Mouse (Mus musculus): Measurements from ENCODE around the gene Gpd1l. TPM values are rescaled to one million over a fixed set of nuclear protein-coding genes. Genes with fewer than 3 reads are reported as not detected.

Gpd1l gene
- polyA plus RNA-seq, 1 experiment, result 14.4 TPM

DNA sequence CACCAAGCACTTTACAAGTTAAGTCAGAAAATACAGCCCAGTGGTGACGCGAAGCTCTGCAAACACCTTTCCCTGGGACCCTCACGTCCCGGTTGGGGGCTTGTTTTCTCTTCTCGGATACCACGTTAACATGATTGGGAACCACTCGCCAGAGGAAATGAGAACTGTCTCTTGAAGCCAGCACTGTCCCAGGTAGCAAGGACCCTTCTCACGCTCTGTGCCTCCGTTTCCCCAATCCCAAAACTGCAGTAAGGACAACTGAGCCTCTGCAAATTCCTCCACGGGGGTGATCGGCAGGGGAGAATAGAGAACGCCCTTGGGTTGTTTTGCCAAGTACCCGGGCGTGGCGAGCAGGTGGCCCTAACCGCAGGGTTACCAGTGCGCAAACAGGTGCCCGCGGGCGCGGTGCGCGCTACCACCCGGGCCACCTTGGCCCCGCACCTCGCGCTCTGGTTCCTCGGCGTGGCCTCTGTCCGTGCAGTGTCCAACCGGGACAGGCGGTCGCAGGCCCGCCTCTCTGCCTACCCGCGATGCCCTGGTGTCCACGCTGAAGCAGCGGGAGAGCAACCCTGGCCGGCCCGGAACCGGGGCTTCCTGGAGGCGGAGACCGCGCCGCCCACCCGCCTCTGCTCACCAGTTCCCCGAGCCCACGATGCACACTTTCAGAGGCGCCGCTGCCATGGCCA is 607 bp downstream of the Gpd1l start:
- peak overlapping the region; percentile 54 for H3K9ac ChIP-seq (ENCODE audit: low read depth, poor library complexity, severe bottlenecking)
- peak overlapping the region; percentile 90 for H3K4me3 ChIP-seq (ENCODE audit: low read depth, low read length)
- H3K36me3 ChIP-seq (ENCODE audit: control insufficient read depth, insufficient read depth, low read length, poor library complexity, severe bottlenecking), result no peaks in the 10 kb centered on the region
- peaks cover 2% of the 10 kb centered on the region for H3K4me1 ChIP-seq (ENCODE audit: control insufficient read depth, insufficient read depth, low read length)
- H3K27ac ChIP-seq (ENCODE audit: insufficient read depth, low read length), result no peak overlapping the region
- H3K9me3 ChIP-seq (replicated peaks; ENCODE audit: control insufficient read depth, insufficient read depth, low read length, poor library complexity, severe bottlenecking), result no peaks in the 10 kb centered on the region
- H3K27me3 ChIP-seq (ENCODE audit: control insufficient read depth, insufficient read depth, low read length, poor library complexity, severe bottlenecking), result no peaks in the 10 kb centered on the region
- TF ChIP-seq CTCF (IDR thresholded peaks at IDR 0.05; ENCODE audit: low read depth, low read length), result no peak
- TF ChIP-seq EP300 (IDR thresholded peaks at IDR 0.05; ENCODE audit: insufficient read depth, low read depth, low read length), result no peak
- TF ChIP-seq POLR2A (IDR thresholded peaks at IDR 0.05; ENCODE audit: insufficient read depth, low read length), result no peak

DNA sequence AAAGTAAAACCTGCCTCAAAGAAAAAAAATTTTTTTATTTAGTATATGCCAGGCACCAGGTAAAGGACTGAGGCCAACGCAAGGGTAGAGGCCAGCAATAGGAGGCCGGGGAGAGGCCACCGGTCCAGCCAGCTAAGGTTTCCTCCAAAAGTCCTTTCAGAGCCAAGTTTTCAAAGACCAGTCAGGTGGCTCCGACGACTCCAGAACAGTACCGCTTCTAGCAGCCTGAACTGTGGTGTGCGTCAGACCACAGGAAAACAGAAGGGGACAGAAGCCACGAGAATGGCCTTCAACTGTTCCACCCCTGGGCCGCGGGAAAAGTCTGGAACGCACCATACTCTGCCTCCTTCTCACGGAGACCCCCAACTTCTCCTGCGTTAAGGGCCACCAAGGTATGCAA is 1.2 kb downstream of the Gpd1l start:
- Histone ChIP-seq H3K9me3 (replicated peaks; ENCODE audit: control insufficient read depth, insufficient read depth, low read length, poor library complexity, severe bottlenecking) (no peaks in the 10 kb centered on the region), H3K27ac (ENCODE audit: insufficient read depth, low read length) (no peak overlapping the region), H3K36me3 (ENCODE audit: control insufficient read depth, insufficient read depth, low read length, poor library complexity, severe bottlenecking) (no peaks in the 10 kb centered on the region), H3K9ac (ENCODE audit: low read depth, poor library complexity, severe bottlenecking) (peak overlapping the region; percentile 54; the same call in 1 of the 2 replicates), H3K4me1 (ENCODE audit: control insufficient read depth, insufficient read depth, low read length) (peaks cover 2% of the 10 kb centered on the region), H3K4me3 (ENCODE audit: low read depth, low read length) (peak overlapping the region; percentile 90), H3K27me3 (ENCODE audit: control insufficient read depth, insufficient read depth, low read length, poor library complexity, severe bottlenecking) (no peaks in the 10 kb centered on the region)
- TF ChIP-seq POLR2A (IDR thresholded peaks at IDR 0.05; ENCODE audit: insufficient read depth, low read length) (no peak), CTCF (IDR thresholded peaks at IDR 0.05; ENCODE audit: low read depth, low read length) (no peak), EP300 (IDR thresholded peaks at IDR 0.05; ENCODE audit: insufficient read depth, low read depth, low read length) (no peak)

DNA sequence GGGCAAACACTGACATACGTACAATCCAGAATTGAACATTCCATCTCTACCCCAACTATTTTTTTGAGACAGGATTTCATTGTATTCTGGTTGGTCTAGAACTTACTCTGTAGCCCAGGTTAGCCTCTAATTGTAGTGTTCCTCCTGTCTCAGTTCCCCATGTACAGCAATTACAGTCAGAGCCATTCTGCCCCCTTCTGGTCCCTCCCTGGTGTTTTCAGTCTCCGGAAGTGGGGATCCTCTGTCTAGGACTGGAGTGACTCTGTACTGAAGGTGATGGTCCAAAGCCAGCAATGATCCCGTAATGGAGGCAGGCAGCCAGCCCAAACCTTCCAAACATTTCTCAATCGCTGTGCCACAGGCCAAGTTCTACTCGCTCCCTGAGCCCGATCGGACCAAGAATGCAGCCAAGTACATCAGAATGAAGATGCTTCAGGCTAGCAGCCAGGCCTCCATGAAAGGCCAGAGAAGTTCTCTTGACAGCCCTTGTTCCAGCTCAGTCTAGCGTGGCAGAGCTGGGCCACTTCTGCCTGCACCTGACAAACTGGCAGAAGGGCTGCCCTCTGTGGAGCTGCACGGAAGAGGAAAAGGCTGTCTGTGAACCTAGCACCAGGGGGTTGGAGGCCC is 3.2 kb downstream of the Gpd1l start:
- peaks cover 2% of the 10 kb centered on the region for H3K4me1 ChIP-seq (ENCODE audit: control insufficient read depth, insufficient read depth, low read length)
- no peak overlapping the region for H3K27ac ChIP-seq (ENCODE audit: insufficient read depth, low read length)
- H3K27me3 ChIP-seq (ENCODE audit: control insufficient read depth, insufficient read depth, low read length, poor library complexity, severe bottlenecking), result no peaks in the 10 kb centered on the region
- no peaks in the 10 kb centered on the region for H3K9me3 ChIP-seq (replicated peaks; ENCODE audit: control insufficient read depth, insufficient read depth, low read length, poor library complexity, severe bottlenecking)
- TF ChIP-seq CTCF (IDR thresholded peaks at IDR 0.05; ENCODE audit: low read depth, low read length) (peak; percentile 15), POLR2A (IDR thresholded peaks at IDR 0.05; ENCODE audit: insufficient read depth, low read length) (no peak), EP300 (IDR thresholded peaks at IDR 0.05; ENCODE audit: insufficient read depth, low read depth, low read length) (no peak)
- no peak overlapping the region for H3K9ac ChIP-seq (ENCODE audit: low read depth, poor library complexity, severe bottlenecking)
- H3K4me3 ChIP-seq (ENCODE audit: low read depth, low read length), result no peak overlapping the region
- no peaks in the 10 kb centered on the region for H3K36me3 ChIP-seq (ENCODE audit: control insufficient read depth, insufficient read depth, low read length, poor library complexity, severe bottlenecking)

DNA sequence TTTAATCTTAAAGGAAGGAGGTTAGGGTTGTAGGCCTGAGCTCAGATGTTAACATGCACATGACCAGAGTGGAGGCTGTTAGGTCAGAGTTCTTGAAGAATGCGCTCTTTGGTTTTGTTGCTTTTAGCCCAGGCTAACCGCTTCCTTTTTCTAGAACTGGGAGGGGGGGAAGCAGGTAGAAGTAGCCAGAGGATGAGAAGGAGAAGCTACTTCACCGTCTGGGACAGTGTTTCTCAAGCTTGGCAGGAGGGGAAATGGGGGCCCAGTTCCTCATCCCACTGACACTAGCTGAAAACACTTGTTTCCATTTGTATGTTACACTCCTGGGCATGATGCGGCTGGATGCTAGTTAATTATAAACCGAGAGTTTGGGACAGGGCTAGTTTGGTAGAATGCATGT is 8.2 kb downstream of the Gpd1l start:
- Histone ChIP-seq H3K27me3 (ENCODE audit: control insufficient read depth, insufficient read depth, low read length, poor library complexity, severe bottlenecking) (no peaks in the 10 kb centered on the region), H3K36me3 (ENCODE audit: control insufficient read depth, insufficient read depth, low read length, poor library complexity, severe bottlenecking) (no peaks in the 10 kb centered on the region), H3K9me3 (replicated peaks; ENCODE audit: control insufficient read depth, insufficient read depth, low read length, poor library complexity, severe bottlenecking) (no peaks in the 10 kb centered on the region), H3K4me3 (ENCODE audit: low read depth, low read length) (no peak overlapping the region), H3K4me1 (ENCODE audit: control insufficient read depth, insufficient read depth, low read length) (peaks cover 3% of the 10 kb centered on the region), H3K9ac (ENCODE audit: low read depth, poor library complexity, severe bottlenecking) (no peak overlapping the region), H3K27ac (ENCODE audit: insufficient read depth, low read length) (no peak overlapping the region)
- TF ChIP-seq CTCF (IDR thresholded peaks at IDR 0.05; ENCODE audit: low read depth, low read length) (no peak), POLR2A (IDR thresholded peaks at IDR 0.05; ENCODE audit: insufficient read depth, low read length) (no peak), EP300 (IDR thresholded peaks at IDR 0.05; ENCODE audit: insufficient read depth, low read depth, low read length) (no peak)

DNA sequence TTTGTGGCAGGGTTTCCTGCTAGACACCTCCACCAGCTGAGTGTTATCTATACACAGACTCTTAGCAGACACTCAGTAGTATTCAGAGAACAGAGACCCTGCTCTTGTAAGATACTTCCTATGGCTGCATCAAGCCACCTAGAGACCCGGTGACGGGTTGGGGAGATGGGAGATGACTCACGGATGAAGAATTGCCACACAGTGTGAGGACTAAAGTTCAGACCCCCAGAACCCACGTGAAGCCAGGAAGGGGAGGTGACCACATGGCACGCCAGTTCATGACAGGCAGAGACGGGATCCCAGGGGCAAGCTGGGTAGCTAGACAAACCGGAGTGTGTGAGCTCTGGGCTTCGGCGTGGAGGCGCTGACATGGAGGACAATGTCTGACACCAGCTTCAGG is 8.7 kb downstream of the Gpd1l start:
- Histone ChIP-seq H3K4me1 (ENCODE audit: control insufficient read depth, insufficient read depth, low read length) (peaks cover 3% of the 10 kb centered on the region), H3K36me3 (ENCODE audit: control insufficient read depth, insufficient read depth, low read length, poor library complexity, severe bottlenecking) (no peaks in the 10 kb centered on the region), H3K9ac (ENCODE audit: low read depth, poor library complexity, severe bottlenecking) (no peak overlapping the region), H3K4me3 (ENCODE audit: low read depth, low read length) (no peak overlapping the region), H3K9me3 (replicated peaks; ENCODE audit: control insufficient read depth, insufficient read depth, low read length, poor library complexity, severe bottlenecking) (no peaks in the 10 kb centered on the region), H3K27ac (ENCODE audit: insufficient read depth, low read length) (no peak overlapping the region), H3K27me3 (ENCODE audit: control insufficient read depth, insufficient read depth, low read length, poor library complexity, severe bottlenecking) (no peaks in the 10 kb centered on the region)
- TF ChIP-seq EP300 (IDR thresholded peaks at IDR 0.05; ENCODE audit: insufficient read depth, low read depth, low read length) (no peak), POLR2A (IDR thresholded peaks at IDR 0.05; ENCODE audit: insufficient read depth, low read length) (no peak), CTCF (IDR thresholded peaks at IDR 0.05; ENCODE audit: low read depth, low read length) (no peak)

DNA sequence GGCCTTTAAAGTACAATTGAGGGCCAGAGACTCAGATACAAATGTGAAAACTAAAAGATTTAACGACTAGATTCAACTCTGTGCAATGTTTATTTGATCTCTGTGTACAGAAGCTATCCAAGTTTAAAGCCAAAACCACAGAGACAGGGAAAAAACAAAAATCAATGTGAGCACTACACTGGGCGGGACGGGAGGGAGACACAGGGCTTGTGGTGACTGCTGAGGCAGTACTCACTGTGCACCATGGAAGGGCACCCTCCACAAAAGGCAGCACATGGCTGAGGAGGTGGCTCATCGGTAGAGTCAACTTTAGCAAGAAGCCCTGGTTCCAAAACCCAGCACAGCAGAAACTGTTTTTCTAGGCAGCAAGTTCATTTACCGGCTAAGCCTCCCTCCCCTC is 9.3 kb downstream of the Gpd1l start:
- Histone ChIP-seq H3K9ac (ENCODE audit: low read depth, poor library complexity, severe bottlenecking) (no peak overlapping the region), H3K27ac (ENCODE audit: insufficient read depth, low read length) (no peak overlapping the region), H3K4me1 (ENCODE audit: control insufficient read depth, insufficient read depth, low read length) (peaks cover 3% of the 10 kb centered on the region), H3K4me3 (ENCODE audit: low read depth, low read length) (no peak overlapping the region), H3K36me3 (ENCODE audit: control insufficient read depth, insufficient read depth, low read length, poor library complexity, severe bottlenecking) (no peaks in the 10 kb centered on the region), H3K9me3 (replicated peaks; ENCODE audit: control insufficient read depth, insufficient read depth, low read length, poor library complexity, severe bottlenecking) (no peaks in the 10 kb centered on the region), H3K27me3 (ENCODE audit: control insufficient read depth, insufficient read depth, low read length, poor library complexity, severe bottlenecking) (no peaks in the 10 kb centered on the region)
- no peak for TF ChIP-seq CTCF (IDR thresholded peaks at IDR 0.05; ENCODE audit: low read depth, low read length)
- TF ChIP-seq EP300 (IDR thresholded peaks at IDR 0.05; ENCODE audit: insufficient read depth, low read depth, low read length), result no peak
- TF ChIP-seq POLR2A (IDR thresholded peaks at IDR 0.05; ENCODE audit: insufficient read depth, low read length), result no peak
